Mouse (Mus musculus): ENCODE measurements at regions not wholly inside any gene's neighbourhood (a gene's known extent, or its start where the extent isn't known, plus 50 kb on each side); places are given as distances from the start of the nearest gene placed in this dataset.

DNA sequence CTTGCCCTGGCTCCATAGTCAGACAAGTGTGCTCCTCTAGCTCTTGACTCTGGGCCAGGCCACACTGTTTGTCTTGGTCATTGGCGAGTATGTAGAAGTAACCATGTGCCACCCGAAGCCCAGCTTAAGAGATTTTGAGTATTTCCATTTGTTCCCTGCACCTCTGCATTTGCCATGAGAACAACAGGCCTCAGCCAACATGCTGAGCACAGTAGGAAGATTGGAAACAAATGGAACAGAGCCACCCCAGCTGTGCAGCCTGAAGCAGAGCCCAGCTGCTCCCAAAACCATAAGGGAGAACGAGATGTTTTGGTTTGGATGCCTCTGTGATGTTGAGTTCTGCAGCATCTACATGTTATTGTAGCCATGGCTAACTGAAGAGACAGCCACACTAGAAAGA lies 433.1 kb upstream of the Gm6657 start:
- TF ChIP-seq CTCF (IDR thresholded peaks at IDR 0.05; ENCODE audit: extremely low read depth, insufficient read length, insufficient replicate concordance, low read depth, low read length) (no peak), POLR2A (IDR thresholded peaks at IDR 0.05; ENCODE audit: low read depth, low read length) (no peak)

Measured in small intestine, adult 2 months (tissue).